Mouse (Mus musculus): ENCODE measurements around the gene Spink4. TPM values are rescaled to one million over a fixed set of nuclear protein-coding genes. Genes with fewer than 3 reads are reported as not detected.

Spink4 gene
- total RNA-seq, 2 experiments from 2014 or later = not detected

DNA sequence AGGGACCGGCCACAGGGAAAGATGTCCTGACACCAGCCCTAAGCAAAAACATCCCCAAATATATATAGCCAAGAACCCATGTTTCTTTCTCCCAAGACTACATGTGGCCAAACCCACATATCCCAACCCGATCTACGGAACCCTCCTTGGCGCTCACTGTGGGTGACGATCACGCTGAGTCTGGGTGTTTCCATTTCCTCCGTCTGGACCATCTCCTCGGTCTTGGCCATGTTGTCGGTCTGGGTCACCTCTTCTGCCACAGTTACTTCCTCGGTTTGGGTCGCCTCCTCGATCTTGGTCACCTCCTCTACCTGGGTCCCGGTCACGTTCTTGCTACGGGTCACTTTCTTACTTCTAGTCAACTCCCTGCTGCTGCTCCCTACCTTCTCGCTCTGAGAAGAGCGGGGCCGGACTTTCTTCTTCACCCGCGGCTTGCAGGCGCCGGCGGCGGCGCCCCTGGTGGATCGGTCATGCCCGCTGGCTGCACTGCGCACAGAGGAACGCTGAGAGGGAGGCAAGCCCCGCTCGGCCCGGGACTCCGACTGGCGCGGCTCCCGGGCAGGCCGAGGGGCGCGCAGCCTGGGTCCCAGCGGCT, 27.8 kb downstream of the Spink4 start:
- peak; percentile 29 for ATAC-seq (replicated peaks; ENCODE audit: low FRiP score, low TSS enrichment, poor library complexity, severe bottlenecking)

DNA sequence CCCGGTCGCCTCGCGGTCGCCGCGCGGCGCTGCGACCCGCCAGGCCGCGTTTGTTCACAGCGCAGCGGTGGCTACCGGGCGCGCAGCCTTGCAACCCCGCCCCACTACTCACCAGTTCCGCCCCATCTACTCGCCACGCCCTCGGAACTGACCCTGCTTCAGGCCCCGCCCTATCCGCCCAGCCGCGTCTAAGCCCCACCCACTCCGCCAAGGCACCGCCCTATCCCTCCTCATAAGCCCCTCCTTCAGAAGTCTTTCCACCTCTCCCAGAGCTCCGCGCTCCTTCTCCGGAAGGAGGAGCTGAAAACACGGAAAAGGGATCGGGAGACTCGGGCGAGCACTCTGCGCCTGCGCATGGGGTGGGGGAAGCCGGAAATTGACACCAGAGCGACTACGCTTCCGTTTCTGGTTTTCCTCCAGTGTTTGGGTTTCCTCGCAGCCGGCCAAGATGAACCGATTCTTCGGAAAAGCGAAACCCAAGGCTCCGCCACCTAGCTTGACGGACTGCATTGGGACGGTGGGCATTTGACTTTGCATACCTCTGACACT, 28.4 kb downstream of the Spink4 start, which contains the start of the genes Bag1 and Chmp5:
Gene Bag1 (minus strand): TSS at position 135 of the 549 bp plus-strand sequence.
Gene Chmp5 (plus strand): TSS at position 248 of the 549 bp plus-strand sequence.
- peak; percentile 94 for ATAC-seq (replicated peaks; ENCODE audit: low FRiP score, low TSS enrichment, poor library complexity, severe bottlenecking)

DNA sequence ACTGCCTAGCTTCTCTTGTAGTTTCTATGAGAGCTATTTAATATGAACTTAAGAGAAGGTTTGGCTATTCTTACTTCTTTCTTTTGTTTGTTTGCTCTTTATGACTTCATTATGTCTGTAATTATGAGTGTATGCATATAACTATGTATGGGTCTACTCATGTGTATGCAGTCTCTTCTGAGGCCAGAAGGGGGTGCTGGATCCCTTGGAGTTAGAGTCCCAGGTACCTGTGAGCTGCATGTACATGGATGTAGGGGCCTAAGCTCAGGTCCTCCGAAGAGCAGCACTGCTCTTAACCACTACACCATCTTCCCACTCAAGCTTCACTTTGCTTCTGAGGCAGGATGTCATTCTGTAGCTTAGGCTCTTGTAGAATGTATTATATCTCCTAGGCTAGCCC, 33.7 kb downstream of the Spink4 start:
- peak; percentile 90 for ATAC-seq (replicated peaks; ENCODE audit: low FRiP score, low TSS enrichment, poor library complexity, severe bottlenecking)

DNA sequence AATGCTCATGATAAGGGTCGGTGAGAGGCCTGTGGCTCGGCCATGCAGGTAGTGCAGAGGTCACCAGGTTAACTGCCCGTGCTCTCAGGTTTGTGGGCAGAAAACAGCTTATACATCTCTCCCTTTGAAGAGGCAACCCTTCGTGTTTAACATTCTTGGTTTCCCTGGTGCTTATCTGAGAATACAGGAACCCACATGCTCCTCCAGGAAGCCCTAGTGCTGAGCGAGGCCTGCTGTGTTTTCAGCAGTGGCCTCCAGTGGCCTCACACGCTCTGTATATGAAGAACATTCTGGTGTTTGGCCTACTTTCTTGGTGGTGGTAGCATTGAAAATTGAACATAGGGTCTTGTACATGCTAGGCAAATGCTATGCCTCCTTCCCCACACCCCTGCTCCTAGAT, 36.1 kb downstream of the Spink4 start:
- 0 out of 2 replicates have a peak, but pooled peaks have one; percentile 65 for ATAC-seq (replicated peaks; ENCODE audit: low FRiP score, low TSS enrichment, poor library complexity, severe bottlenecking)

DNA sequence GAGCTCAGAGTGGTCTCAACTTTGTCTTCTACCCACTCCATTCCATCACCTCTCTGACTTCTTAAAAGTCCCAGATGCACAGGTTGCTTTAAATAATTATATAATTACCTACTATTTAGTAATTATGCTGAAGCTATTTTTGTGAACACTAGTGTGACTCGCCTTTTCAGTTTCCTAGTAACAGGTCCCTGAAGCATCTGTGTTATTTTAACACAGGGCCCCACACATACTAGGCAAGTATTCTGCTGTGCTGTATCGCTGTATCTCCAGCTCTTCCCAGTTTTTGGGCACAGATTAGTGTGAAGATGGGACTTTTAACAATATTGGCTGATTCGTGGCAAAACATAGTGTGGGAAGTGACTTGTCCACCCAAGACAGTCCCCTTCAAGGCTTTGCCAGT, 43.7 kb downstream of the Spink4 start:
- no peak for ATAC-seq (replicated peaks; ENCODE audit: low FRiP score, low TSS enrichment, poor library complexity, severe bottlenecking)

DNA sequence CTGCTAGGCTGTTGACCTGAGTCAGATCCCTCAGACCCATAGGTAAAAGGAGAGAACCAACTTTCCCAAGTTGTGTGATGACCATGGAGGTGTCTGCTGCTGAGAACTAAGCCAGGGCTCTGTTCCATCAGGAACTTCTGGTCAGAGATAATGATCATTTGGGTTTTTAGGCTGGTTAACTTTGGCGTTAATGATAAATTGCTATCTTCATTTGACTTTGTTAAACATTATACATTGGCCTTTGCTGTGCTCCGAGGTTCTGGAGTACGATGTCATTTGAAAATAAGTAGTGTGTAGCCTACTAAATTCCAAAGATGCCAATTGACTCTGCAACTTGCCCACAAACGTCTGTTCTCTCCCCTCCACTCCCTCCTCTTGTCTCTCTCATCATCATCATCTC, 49.3 kb downstream of the Spink4 start:
- ATAC-seq (replicated peaks; ENCODE audit: low FRiP score, low TSS enrichment, poor library complexity, severe bottlenecking) = no peak

DNA sequence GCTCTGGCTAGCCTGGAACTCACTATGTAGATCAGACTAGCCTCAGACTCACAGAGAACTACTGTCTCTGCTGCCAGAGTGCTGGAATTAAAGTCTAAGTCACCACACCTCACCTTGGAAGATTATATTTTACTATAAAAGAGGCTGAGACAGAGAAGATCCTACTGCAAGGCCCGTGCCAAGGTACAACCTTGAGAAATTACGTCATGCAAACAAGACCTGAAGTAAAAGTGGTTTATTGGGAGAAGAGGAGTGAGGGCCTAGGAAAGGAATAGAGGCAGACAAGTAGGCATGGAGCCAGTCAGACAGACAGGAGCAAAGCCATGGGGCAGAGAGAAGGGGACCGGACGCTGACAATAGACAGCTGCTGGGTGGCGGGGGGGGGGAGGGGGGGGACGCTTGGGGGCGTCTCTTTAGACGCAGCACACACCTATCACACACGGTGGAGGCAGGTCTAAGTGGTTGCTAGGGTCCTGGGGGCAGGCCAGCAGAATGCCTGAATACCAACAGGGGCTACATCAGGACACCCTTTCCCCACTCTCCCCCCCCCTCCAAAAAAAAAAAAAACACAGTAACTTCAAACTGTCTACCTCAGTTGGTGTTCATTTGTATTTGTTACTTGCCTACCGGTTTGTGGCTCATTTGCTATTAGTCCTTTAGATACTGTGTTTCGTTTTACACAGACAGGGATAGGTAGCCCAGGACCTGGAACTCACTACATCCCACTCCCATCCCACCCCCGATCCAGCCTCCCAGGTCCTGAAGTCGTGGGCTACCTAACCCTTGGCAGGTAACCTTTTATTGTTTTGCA, 50.1 kb downstream of the Spink4 start:
- ATAC-seq (replicated peaks; ENCODE audit: low FRiP score, low TSS enrichment, poor library complexity, severe bottlenecking) = 0 out of 2 replicates have a peak, but pooled peaks have one; percentile 1

DNA sequence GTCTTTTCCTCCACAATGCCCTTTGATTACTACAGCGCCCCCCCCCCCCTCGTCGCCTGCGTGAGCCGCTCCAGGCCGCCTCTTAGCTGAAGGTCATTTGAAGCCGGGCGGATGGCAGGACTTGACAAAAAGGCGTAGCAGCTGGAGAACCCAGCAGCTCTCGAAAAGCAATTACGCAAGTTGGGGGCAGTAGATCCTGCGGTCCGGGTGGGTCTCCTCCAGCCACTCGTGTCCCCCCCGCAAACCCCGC, 50.7 kb downstream of the Spink4 start:
- ATAC-seq (replicated peaks; ENCODE audit: low FRiP score, low TSS enrichment, poor library complexity, severe bottlenecking) = no peak

DNA sequence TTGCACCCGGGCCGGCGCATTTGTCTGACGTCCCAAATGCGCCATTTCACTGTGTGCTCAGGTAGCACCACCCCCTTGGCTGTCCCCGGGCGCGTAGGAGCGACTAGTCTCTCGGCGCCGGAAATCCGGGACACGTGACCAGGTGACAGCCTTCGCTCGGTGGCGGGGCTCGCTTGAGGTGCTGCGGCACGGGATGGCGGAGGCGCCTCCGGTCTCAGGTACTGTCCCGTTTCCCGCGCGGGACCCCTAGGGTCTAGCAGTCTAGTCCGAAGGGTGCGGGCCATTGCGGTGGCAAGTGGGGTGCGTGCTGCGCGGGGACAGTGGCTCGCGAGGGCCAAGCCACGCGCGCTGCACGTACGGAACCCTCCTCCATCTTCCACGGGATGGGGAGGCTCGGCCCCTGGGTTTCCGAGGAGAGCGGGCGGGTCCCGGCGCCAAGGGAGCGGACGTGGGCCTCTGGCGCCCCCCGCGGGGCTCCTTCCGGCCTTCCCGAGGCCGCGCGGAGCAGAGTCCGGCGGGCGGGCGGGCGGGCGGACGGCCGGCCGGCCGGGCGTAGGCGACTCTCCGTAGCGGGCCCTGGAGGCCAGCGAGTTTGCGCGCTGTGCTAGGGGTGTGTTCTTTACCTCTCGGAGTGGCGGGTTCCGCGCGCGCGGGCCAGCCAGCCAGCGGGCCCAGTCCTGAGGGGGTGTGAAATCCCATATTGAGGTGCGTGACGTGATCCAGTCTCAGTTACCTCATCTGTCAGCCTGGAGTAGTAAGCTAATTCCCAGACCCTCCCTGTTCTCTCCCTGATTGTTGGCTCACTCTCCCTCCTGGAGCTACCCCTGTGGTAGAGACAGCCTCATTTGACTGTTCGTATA, 51.2 kb downstream of the Spink4 start, which contains the start of gene Nfx1:
Gene Nfx1 (plus strand): TSS at position 65 of the 860 bp plus-strand sequence.
- ATAC-seq (replicated peaks; ENCODE audit: low FRiP score, low TSS enrichment, poor library complexity, severe bottlenecking) = peak; percentile 89

DNA sequence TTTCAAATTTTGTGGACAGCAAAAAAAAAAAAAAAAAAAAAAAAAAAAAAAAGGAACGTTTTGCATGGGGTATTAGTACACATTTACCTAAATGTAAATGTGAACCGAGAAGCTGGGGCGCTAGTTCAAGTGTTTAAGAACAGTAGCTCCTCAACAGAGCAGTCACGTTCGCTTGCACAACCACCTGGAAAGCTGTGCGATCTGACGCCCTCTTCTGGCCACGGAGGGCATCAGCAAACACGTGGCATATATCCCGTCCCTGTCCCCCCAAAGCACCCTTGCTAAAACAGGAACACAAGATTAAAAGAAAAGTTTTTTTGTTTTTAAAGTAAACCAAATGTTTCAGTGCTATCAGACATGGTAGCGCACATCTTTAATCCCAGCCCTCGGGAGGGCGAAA, 51.9 kb downstream of the Spink4 start:
- peak; percentile 48 for ATAC-seq (replicated peaks; ENCODE audit: low FRiP score, low TSS enrichment, poor library complexity, severe bottlenecking)

DNA sequence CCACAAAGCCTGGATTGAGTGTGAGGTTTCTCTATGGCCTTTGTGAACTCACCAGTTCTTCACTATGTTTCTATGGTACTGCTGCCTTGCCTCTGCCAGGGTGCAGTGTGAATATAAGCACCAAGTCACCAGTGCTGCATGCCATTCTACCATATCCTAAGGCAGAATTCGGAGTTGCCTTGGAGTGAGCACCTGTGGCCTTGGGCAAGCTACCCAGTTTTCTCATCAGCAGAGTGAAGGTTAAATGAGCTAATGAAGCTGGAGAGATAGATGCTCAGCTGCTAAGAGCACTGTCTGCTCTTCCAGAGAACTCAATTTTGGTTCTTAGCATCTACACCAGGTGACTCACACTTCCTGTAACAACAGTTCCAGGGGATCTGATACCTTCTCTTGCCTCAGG, 54.2 kb downstream of the Spink4 start:
- no peak for ATAC-seq (replicated peaks; ENCODE audit: low FRiP score, low TSS enrichment, poor library complexity, severe bottlenecking)

DNA sequence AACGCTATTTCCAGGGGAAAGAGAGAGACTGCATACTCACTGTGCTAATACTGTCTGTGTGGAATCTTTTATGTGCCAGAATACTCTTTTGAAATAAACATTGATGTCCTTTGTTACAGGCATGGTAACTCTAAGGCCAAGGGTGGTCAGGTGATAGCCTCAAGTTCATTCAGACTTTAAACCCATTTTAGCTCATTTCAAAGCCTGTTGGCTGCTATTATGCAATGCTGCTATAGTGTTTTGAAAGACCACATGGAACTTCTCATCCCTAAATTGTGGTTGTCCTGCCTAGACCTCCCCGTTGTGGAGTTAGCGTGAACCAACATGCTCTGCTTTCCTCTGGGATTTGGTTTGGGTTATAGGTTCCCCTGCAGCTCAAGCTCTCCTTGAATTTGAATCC, 55.8 kb downstream of the Spink4 start:
- no peak for ATAC-seq (replicated peaks; ENCODE audit: low FRiP score, low TSS enrichment, poor library complexity, severe bottlenecking)

DNA sequence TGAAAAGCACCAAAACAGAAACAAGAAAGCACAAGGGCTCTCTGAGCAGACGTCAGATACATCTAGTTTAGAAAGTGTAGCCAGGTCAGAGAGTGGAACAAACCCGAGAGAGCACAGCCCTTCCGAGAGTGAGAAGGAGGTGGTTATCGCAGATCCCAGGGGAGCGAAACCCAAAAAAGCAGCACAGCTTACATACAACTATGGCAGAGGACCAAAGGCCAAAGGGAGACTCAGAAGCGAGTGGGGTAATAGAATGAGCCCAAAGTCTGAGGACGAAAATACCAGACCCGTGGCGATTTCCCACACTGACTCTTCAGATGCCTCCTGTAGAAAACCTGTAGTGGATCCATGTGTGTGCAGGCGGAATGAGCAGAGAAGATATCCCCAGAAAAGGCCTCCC, 56.8 kb downstream of the Spink4 start:
- ATAC-seq (replicated peaks; ENCODE audit: low FRiP score, low TSS enrichment, poor library complexity, severe bottlenecking) = no peak

DNA sequence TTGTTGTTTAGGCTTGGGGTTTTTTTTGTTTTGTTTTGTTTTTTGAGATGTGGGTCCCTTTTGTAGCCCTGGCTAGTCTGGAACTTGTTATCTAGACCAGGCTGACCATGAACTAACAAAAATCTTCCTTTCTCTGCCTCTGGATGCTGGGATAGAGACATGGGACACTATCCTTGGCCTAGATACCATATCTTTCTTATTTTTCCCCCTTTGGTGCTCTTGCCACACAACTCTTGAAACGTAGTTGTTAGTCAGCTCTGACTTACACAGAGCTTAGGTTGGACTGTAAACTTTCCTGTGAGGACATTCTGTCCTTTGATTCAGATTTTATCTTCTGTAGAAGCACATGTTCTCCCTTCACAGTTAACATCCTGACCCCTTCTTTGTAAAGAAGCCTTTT, 59.6 kb downstream of the Spink4 start:
- ATAC-seq (replicated peaks; ENCODE audit: low FRiP score, low TSS enrichment, poor library complexity, severe bottlenecking) = no peak

Other genes with a start within 250 kb of the Spink4 start
- gene Aptx, start 216.9 kb upstream of the Spink4 start, total RNA-seq (2014; fragmentation: Nextera tagmentation) = 9.3 and 15.6 TPM in 2 replicates
- 14.5 and 16.2 TPM in 2 replicates for gene Aptx, start 216.9 kb upstream of the Spink4 start, total RNA-seq (2017)
- 141 and 157 TPM in 2 replicates for gene Dnaja1, start 197.9 kb upstream of the Spink4 start, total RNA-seq (2014; fragmentation: Nextera tagmentation)
- gene Dnaja1, start 197.9 kb upstream of the Spink4 start, total RNA-seq (2017) = 570 and 579 TPM in 2 replicates
- gene Smu1, start 162.1 kb upstream of the Spink4 start, total RNA-seq (2014; fragmentation: Nextera tagmentation) = 78.1 and 94.5 TPM in 2 replicates
- gene Smu1, start 162.1 kb upstream of the Spink4 start, total RNA-seq (2017) = 145 and 151 TPM in 2 replicates
- 30.8 and 35.1 TPM in 2 replicates for gene B4galt1, start 66.0 kb upstream of the Spink4 start, total RNA-seq (2014; fragmentation: Nextera tagmentation)
- gene B4galt1, start 66.0 kb upstream of the Spink4 start, total RNA-seq (2017) = 14.4 and 20.5 TPM in 2 replicates
- gene Bag1, start 28.2 kb downstream of the Spink4 start, total RNA-seq (2014; fragmentation: Nextera tagmentation) = 224 and 246 TPM in 2 replicates
- gene Bag1, start 28.2 kb downstream of the Spink4 start, total RNA-seq (2017) = 650 and 683 TPM in 2 replicates
- gene Chmp5, start 28.4 kb downstream of the Spink4 start, total RNA-seq (2014; fragmentation: Nextera tagmentation) = 24.2 and 31.7 TPM in 2 replicates
- gene Chmp5, start 28.4 kb downstream of the Spink4 start, total RNA-seq (2017) = 74.8 and 110 TPM in 2 replicates
- gene Nfx1, start 50.9 kb downstream of the Spink4 start, total RNA-seq (2014; fragmentation: Nextera tagmentation) = 75.8 and 103 TPM in 2 replicates
- 74.3 and 77.6 TPM in 2 replicates for gene Nfx1, start 50.9 kb downstream of the Spink4 start, total RNA-seq (2017)
- not detected in 2 replicates for gene Aqp7, start 128.1 kb downstream of the Spink4 start, total RNA-seq (2014; fragmentation: Nextera tagmentation)
- gene Aqp7, start 128.1 kb downstream of the Spink4 start, total RNA-seq (2017) = not detected in 2 replicates
- 1.1 TPM in 1 of 2 replicates, not detected in the other for gene Aqp3, start 178.1 kb downstream of the Spink4 start, total RNA-seq (2014; fragmentation: Nextera tagmentation)
- 1.2 TPM in 1 of 2 replicates, not detected in the other for gene Aqp3, start 178.1 kb downstream of the Spink4 start, total RNA-seq (2017)
- 44.6 and 49.1 TPM in 2 replicates for gene Nol6, start 204.4 kb downstream of the Spink4 start, total RNA-seq (2014; fragmentation: Nextera tagmentation)
- gene Nol6, start 204.4 kb downstream of the Spink4 start, total RNA-seq (2017) = 24.8 and 26.9 TPM in 2 replicates
- gene Ube2r2, start 215.7 kb downstream of the Spink4 start, total RNA-seq (2014; fragmentation: Nextera tagmentation) = 86.7 and 101 TPM in 2 replicates
- gene Ube2r2, start 215.7 kb downstream of the Spink4 start, total RNA-seq (2017) = 36.5 and 46.2 TPM in 2 replicates